In the genomic region with DNA sequence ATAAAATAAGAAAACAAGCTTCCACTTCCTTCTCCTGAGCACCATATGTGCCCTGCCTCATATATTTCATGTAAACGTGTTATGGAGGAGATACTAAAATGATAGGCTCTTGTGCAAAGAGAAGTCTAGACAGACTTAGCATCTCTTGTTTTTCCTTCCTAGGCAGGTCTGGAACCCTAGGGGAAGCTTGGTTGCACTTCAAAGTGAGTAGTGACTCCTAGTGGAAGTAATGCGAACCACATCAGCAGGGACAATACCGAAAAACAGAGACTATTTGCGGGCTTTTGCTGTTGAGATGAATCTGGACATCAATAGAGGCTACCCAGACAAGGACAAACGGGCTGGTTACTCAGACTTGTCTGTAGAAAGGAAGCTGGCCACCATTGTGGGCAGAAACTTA, we compare ENCODE assay signal across 9 mouse cellular contexts. TPM values are rescaled to one million over a fixed set of nuclear protein-coding genes. Genes with fewer than 3 reads are reported as not detected.
DNase-seq lines count a peak whose midpoint lies in the region; ATAC-seq and TF ChIP-seq lines count a peak whose summit lies in the region.
"Had no signal": no experiment of that assay in that cellular context is flagged by ENCODE, and none has a peak within 500 bp of the region (broad histone marks: within the 10 kb centered on the region; RNA-seq: fewer than 3 reads in every experiment).

No protein-coding gene starts in this region.

- TF ChIP-seq EP300 in CH12.LX (IDR thresholded peaks at IDR 0.05; ENCODE audit: low read length), result no peak; the same call in 1 of the 2 replicates

- no peak overlapping the region for H3K9ac ChIP-seq in kidney, embryonic 15.5 days
- no peak overlapping the region for H3K9ac ChIP-seq in CH12.LX (ENCODE audit: insufficient read depth, low read depth)
- H3K9ac ChIP-seq: stomach, embryonic 15.5 days had no signal

- H3K27ac ChIP-seq in kidney, adult 2 months (ENCODE audit: insufficient read depth, low read depth, low read length), result no peak overlapping the region
- H3K27ac ChIP-seq in kidney, embryonic 15.5 days, result no peak overlapping the region
- H3K27ac ChIP-seq in CH12.LX (ENCODE audit: insufficient read depth, low read depth), result no peak overlapping the region
- H3K27ac ChIP-seq: stomach, embryonic 15.5 days had no signal

- H3K9me3 ChIP-seq in kidney, embryonic 15.5 days (replicated peaks), result no peaks in the 10 kb centered on the region
- H3K9me3 ChIP-seq in CH12.LX (replicated peaks; ENCODE audit: low read length), result no peaks in the 10 kb centered on the region
- H3K9me3 ChIP-seq: stomach, embryonic 15.5 days had no signal

- H3K79me2 ChIP-seq in CH12.LX (replicated peaks; ENCODE audit: control insufficient read depth, extremely low read depth, insufficient read depth, poor library complexity, severe bottlenecking), result no peaks in the 10 kb centered on the region

- in situ Hi-C loops in CH12.LX (cut with MboI; ENCODE audit: low pct_ligation_motif_present, low pct_unique_long_range_greater_than_20kb, low sequenced_read_pairs), result loop anchor here (5.0 to 10.0 kb wide), 2 partner anchors 100 to 217 kb away; no protein-coding TSS in a partner anchor

- no peaks in the 10 kb centered on the region for H3K4me1 ChIP-seq in kidney, adult 2 months (ENCODE audit: control insufficient read depth, insufficient read depth, low read length)
- H3K4me1 ChIP-seq in kidney, embryonic 15.5 days, result 0 out of 2 replicates have a peak, but pooled peaks cover 3% of the 10 kb centered on the region
- peaks cover 0 to 3% of the 10 kb centered on the region in 2 experiments; a peak in 1 of 4 replicates for H3K4me1 ChIP-seq in CH12.LX (ENCODE audit: control insufficient read depth in 1 of 2, insufficient read depth in 2 of 2)
- H3K4me1 ChIP-seq: stomach, embryonic 15.5 days had no signal

- WGBS in kidney, adult 2 months, result 13% methylated on average over 5 of the region's 5 CpGs
- 23% methylated on average over 5 of the region's 5 CpGs for WGBS in kidney, embryonic 15.5 days

- no peaks in the 10 kb centered on the region for H3K27me3 ChIP-seq in kidney, adult 2 months (replicated peaks; ENCODE audit: control insufficient read depth, insufficient read depth, low read length)
- no peaks in the 10 kb centered on the region for H3K27me3 ChIP-seq in kidney, embryonic 15.5 days
- no peaks in the 10 kb centered on the region for H3K27me3 ChIP-seq in CH12.LX (replicated peaks)
- H3K27me3 ChIP-seq: stomach, embryonic 15.5 days had no signal

- dilution Hi-C loops in CH12.LX (cut with MboI; ENCODE audit: extremely low pct_ligation_motif_present, extremely low pct_unique_long_range_greater_than_20kb, low sequenced_read_pairs), result loop anchor here (25.0 kb wide), 1 partner anchor 105 kb away; no protein-coding TSS in a partner anchor

- peak; percentile 56 for TF ChIP-seq CTCF in kidney, adult 2 months (conservative IDR thresholded peaks at IDR 0.05; ENCODE audit: insufficient read depth, insufficient read length, low read depth, low read length)
- TF ChIP-seq CTCF in CH12.LX (conservative IDR thresholded peaks at IDR 0.05 in 1 of 2, IDR thresholded peaks at IDR 0.05 in 1 of 2; ENCODE audit: low read depth in 2 of 2, low read length in 2 of 2), result peak; percentile 79 to 98

- no peak for ATAC-seq in kidney, embryonic 15.5 days (replicated peaks; ENCODE audit: low FRiP score)

- H3K36me3 ChIP-seq in kidney, adult 2 months (ENCODE audit: control insufficient read depth, insufficient read depth, low read length), result no peaks in the 10 kb centered on the region
- H3K36me3 ChIP-seq in kidney, embryonic 15.5 days, result no peaks in the 10 kb centered on the region
- no peaks in the 10 kb centered on the region for H3K36me3 ChIP-seq in CH12.LX (replicated peaks in 1 of 2; ENCODE audit: control insufficient read depth in 1 of 2, insufficient read depth in 1 of 2, low read length in 1 of 2)
- H3K36me3 ChIP-seq: stomach, embryonic 15.5 days had no signal

- DNase-seq in kidney, adult 2 months, result peak; percentile 57
- peak; percentile 66 for DNase-seq in CH12.LX (ENCODE audit: extremely low read depth)
- DNase-seq in T-cell, adult 2 months (ENCODE audit: low spot score), result peak; percentile 15
- peak; percentile 45 for DNase-seq in kidney, postnatal 10 days
- peak; percentile 19 for DNase-seq in thymus, postnatal 25 days
- no peak for DNase-seq in spleen, postnatal 4 days (ENCODE audit: low spot score in 2 of 2)
- no peak for DNase-seq in adrenal gland, adult 18-20 months (ENCODE audit: low spot score in 2 of 2)

- H3K4me3 ChIP-seq in kidney, adult 2 months (ENCODE audit: insufficient read depth, low read depth, low read length), result no peak overlapping the region
- no peak overlapping the region for H3K4me3 ChIP-seq in kidney, embryonic 15.5 days (replicated peaks)
- no peak overlapping the region for H3K4me3 ChIP-seq in CH12.LX (replicated peaks in 1 of 3; ENCODE audit: low read depth in 2 of 3, low read length in 2 of 3, poor library complexity in 1 of 3)
- H3K4me3 ChIP-seq: stomach, embryonic 15.5 days had no signal

- no peak for TF ChIP-seq POLR2A in kidney, adult 2 months (IDR thresholded peaks at IDR 0.05; ENCODE audit: low read depth, low read length)
- no peak for TF ChIP-seq POLR2A in CH12.LX (IDR thresholded peaks at IDR 0.05; ENCODE audit: low read depth, low read length)

- H3K4me2 ChIP-seq in kidney, embryonic 15.5 days, result no peak overlapping the region
- no peak overlapping the region for H3K4me2 ChIP-seq in CH12.LX (ENCODE audit: insufficient read depth, low read depth, poor library complexity, severe bottlenecking)
- H3K4me2 ChIP-seq: stomach, embryonic 15.5 days had no signal

- TF ChIP-seq RAD21 in CH12.LX (IDR thresholded peaks at IDR 0.05; ENCODE audit: low read depth, low read length), result peak; percentile 96

TF ChIP-seq in CH12.LX, 34 proteins besides CTCF, POLR2A, EP300 and RAD21 (continues in another document):
- TF ChIP-seq MEF2A (IDR thresholded peaks at IDR 0.05; ENCODE audit: borderline replicate concordance, low read depth, low read length), result peak; percentile 30; the same call in 1 of the 2 replicates
- no peak for TF ChIP-seq USF2 (conservative IDR thresholded peaks at IDR 0.05; ENCODE audit: low read depth, low read length)
- TF ChIP-seq NRF1 (IDR thresholded peaks at IDR 0.05; ENCODE audit: low read depth, low read length), result no peak
- no peak for TF ChIP-seq MAZ (IDR thresholded peaks at IDR 0.05; ENCODE audit: low read depth, low read length)
- no peak for TF ChIP-seq POLR2AphosphoS2 (IDR thresholded peaks at IDR 0.05; ENCODE audit: low read depth, low read length)
- no peak for TF ChIP-seq CHD1 (IDR thresholded peaks at IDR 0.05; ENCODE audit: low read depth, low read length)
- no peak for TF ChIP-seq JUN (IDR thresholded peaks at IDR 0.05; ENCODE audit: insufficient read depth, low read depth, low read length)
- peak; percentile 78 for TF ChIP-seq ZC3H11A (IDR thresholded peaks at IDR 0.05; ENCODE audit: low read depth, low read length)
- peak; percentile 53; the same call in 1 of the 2 replicates for TF ChIP-seq SIN3A (IDR thresholded peaks at IDR 0.05; ENCODE audit: low read length)
- no peak for TF ChIP-seq TCF12 (IDR thresholded peaks at IDR 0.05; ENCODE audit: low read depth, low read length)
- TF ChIP-seq ELF1 (IDR thresholded peaks at IDR 0.05; ENCODE audit: low read depth, low read length), result no peak
- TF ChIP-seq IRF4 (IDR thresholded peaks at IDR 0.05; ENCODE audit: low read depth, low read length), result peak; percentile 57; the same call in 1 of the 2 replicates
- no peak for TF ChIP-seq TBP (conservative IDR thresholded peaks at IDR 0.05; ENCODE audit: low read depth, low read length)
- TF ChIP-seq ZKSCAN1 (IDR thresholded peaks at IDR 0.05; ENCODE audit: borderline replicate concordance, low read depth, low read length), result no peak
- TF ChIP-seq CHD2 (IDR thresholded peaks at IDR 0.05; ENCODE audit: low read length), result no peak
- peak; percentile 91 for TF ChIP-seq SMC3 (IDR thresholded peaks at IDR 0.05; ENCODE audit: low read depth, low read length)
- no peak for TF ChIP-seq USF1 (IDR thresholded peaks at IDR 0.05; ENCODE audit: low read depth, low read length)
- TF ChIP-seq PAX5 (IDR thresholded peaks at IDR 0.05; ENCODE audit: low read length), result no peak
- no peak for TF ChIP-seq MXI1 (IDR thresholded peaks at IDR 0.05; ENCODE audit: low read depth, low read length)
- TF ChIP-seq NELFE (IDR thresholded peaks at IDR 0.05; ENCODE audit: low read depth, low read length), result peak; percentile 59; the same call in 1 of the 2 replicates
- peak; percentile 53; the same call in 1 of the 2 replicates for TF ChIP-seq MYC (IDR thresholded peaks at IDR 0.05; ENCODE audit: low read depth, low read length)
- no peak for TF ChIP-seq UBTF (IDR thresholded peaks at IDR 0.05; ENCODE audit: low read depth, low read length)

RNA-seq across cellular contexts. Expression of a gene that starts 6.1 kb away (rescaled TPM):
- polyA plus RNA-seq in kidney, adult 2 months (2012; rRNA removed), result 11.0 and 15.3 TPM in 2 replicates
- polyA plus RNA-seq in kidney, embryonic 15.5 days (2015; fragmentation: Nextera tagmentation; extraction: Ambion mirVana), result 27.4 TPM in 2 replicates
- total RNA-seq in CH12.LX (2012; rRNA removed) (10.1 and 16.5 TPM in 2 replicates), CH12.LX (2014; rRNA removed) (4.8 and 5.6 TPM in 2 replicates)
- 15.9 and 17.7 TPM in 2 replicates for polyA plus RNA-seq in CH12.LX (2012; ENCODE audit: insufficient read length, low read depth)
- total RNA-seq in adrenal gland, adult 18-20 months (2021), result 10 to 100 TPM; 24.1 to 24.2 TPM

RNA-seq across cellular contexts. Expression of a gene that starts 9.9 kb away (rescaled TPM):
- 6.3 and 6.6 TPM in 2 replicates for polyA plus RNA-seq in kidney, adult 2 months (2012; rRNA removed)
- 23.5 and 24.0 TPM in 2 replicates for polyA plus RNA-seq in kidney, embryonic 15.5 days (2015; fragmentation: Nextera tagmentation; extraction: Ambion mirVana)
- total RNA-seq in CH12.LX (2012; rRNA removed) (8.9 and 9.1 TPM in 2 replicates), CH12.LX (2014; rRNA removed) (2.9 and 3.7 TPM in 2 replicates)
- 10.4 and 10.6 TPM in 2 replicates for polyA plus RNA-seq in CH12.LX (2012; ENCODE audit: insufficient read length, low read depth)
- 10 to 100 TPM in 1 of 2 experiments, 1 to 10 TPM in 1; 6.2 to 10.8 TPM for total RNA-seq in adrenal gland, adult 18-20 months (2021)

RNA-seq across cellular contexts. Expression of a gene that starts 18.0 kb away (rescaled TPM):
- polyA plus RNA-seq in kidney, adult 2 months (2012; rRNA removed), result 1.4 and 1.8 TPM in 2 replicates
- polyA plus RNA-seq in kidney, embryonic 15.5 days (2015; fragmentation: Nextera tagmentation; extraction: Ambion mirVana), result 2.2 TPM in 1 of 2 replicates, not detected in the other
- 1.6 and 2.6 TPM in 2 replicates for total RNA-seq in CH12.LX (2012; rRNA removed)
- 0.66 and 1.6 TPM in 2 replicates for total RNA-seq in CH12.LX (2014; rRNA removed)
- polyA plus RNA-seq in CH12.LX (2012; ENCODE audit: insufficient read length, low read depth), result 2.1 and 2.2 TPM in 2 replicates
- total RNA-seq in adrenal gland, adult 18-20 months (2021), result under 1 TPM in 1 of 2 experiments, not detected in 1; 0.89 TPM

RNA-seq across cellular contexts. Expression of a gene that starts 24.8 kb away (rescaled TPM):
- polyA plus RNA-seq in kidney, adult 2 months (2012; rRNA removed), result 513 and 602 TPM in 2 replicates
- polyA plus RNA-seq in kidney, embryonic 15.5 days (2015; fragmentation: Nextera tagmentation; extraction: Ambion mirVana), result 347 and 379 TPM in 2 replicates
- total RNA-seq in CH12.LX (2012; rRNA removed) (162 and 165 TPM in 2 replicates), CH12.LX (2014; rRNA removed) (154 and 225 TPM in 2 replicates)
- 90.9 and 96.4 TPM in 2 replicates for polyA plus RNA-seq in CH12.LX (2012; ENCODE audit: insufficient read length, low read depth)
- 100 to 1,000 TPM; 200 to 263 TPM for total RNA-seq in adrenal gland, adult 18-20 months (2021)

Comparison
In these comparisons a context has a peak if more than half of its experiments do, and no peak if none do; other contexts are left out.
1. DNase-seq: peak in kidney, adult 2 months (single experiment), CH12.LX (single experiment), T-cell, adult 2 months (single experiment), kidney, postnatal 10 days (single experiment) and thymus, postnatal 25 days (single experiment); none in spleen, postnatal 4 days (0 of 2) and adrenal gland, adult 18-20 months (0 of 2).